Mouse (Mus musculus) CD4-positive, CD25-positive, alpha-beta regulatory T cell, adult 2 months (primary cell): ENCODE data around the gene Gng13.
"Not testable (repeated sequence)": the region's sequence is repeated elsewhere in the genome, so short reads cannot be mapped to it uniquely, and the experiment has no call there.

Experiments used
- DNase-seq: peaks from one replicate; pipeline ENCODE4 v3.0.0-alpha.2; 2012; ENCODE audit warnings: low read depth, low spot score

The Gng13 gene

GRCm38 (mm10) chr17:25732082-25732481, 15.1 kb downstream of the Gng13 start:
- peak; percentile 91 for DNase-seq

DNA sequence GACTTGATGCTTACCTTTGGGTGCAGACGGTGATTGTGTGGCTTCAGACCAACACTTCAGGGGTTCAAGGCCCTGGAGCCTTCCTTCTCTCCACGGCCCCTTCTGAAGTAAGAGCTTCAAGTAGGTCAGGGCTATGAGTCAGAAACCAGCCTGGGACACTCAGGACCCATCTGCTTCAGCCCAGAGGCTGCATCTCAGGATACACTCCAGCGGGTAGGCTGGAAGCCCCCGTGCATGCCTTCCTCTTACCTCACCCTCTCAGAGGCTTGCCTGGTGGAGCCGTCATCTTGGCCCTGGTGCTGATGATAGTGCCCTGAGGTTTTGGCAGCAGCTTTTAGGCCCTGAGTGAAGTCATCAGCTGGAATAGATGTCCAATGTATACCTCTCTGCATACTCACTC, 18.3 kb downstream of the Gng13 start:
- no peak for DNase-seq

GRCm38 (mm10) chr17:25735745-25736144, 18.8 kb downstream of the Gng13 start, which contains the start of gene Mslnl:
Mslnl (plus strand) TSS chr17:25736042.
- DNase-seq: no peak

DNA sequence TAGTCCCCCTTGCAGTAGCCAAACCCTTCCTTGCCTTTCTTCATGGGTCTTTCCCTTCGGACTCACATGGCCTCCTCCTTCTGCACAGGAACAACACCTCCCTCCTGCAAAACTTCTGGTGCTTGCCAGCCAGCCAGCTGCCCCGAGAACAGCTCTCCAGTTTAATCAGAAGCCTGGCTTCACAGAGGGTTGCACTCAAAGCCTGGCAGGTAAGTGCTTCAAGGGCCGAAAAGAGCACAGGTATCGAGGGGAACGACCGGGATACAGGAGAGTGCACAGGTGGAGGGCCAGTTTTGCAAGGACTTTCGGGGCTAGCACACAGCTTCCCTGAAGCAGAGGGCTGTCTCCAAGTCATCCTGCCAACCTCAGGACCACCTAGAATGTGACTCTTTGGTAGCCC, 21.9 kb downstream of the Gng13 start:
- DNase-seq: no peak

GRCm38 (mm10) chr17:25741471-25741870, 24.5 kb downstream of the Gng13 start:
- DNase-seq: not testable (repeated sequence)

GRCm38 (mm10) chr17:25743831-25744230, 26.9 kb downstream of the Gng13 start:
- DNase-seq: no peak

DNA sequence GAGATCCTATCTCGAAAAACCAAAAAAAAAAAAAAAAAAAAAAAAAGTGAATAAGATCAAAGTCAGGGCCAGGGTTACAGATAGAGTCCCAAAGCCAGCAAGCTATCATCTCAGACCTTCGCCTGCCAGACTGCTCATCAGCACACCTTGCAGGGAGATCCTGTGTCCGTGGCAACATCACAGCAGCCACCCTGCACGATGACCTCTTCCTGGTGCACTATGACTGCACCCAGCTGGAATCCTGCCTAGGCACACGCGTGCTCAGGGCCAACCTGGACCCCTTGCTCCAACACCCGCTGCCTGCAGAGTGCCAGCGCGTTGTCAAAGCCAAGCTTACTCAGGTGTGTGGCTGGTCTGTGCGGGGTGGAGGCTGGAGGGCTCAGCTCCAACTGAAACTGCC, 27.3 kb downstream of the Gng13 start:
- no peak for DNase-seq

DNA sequence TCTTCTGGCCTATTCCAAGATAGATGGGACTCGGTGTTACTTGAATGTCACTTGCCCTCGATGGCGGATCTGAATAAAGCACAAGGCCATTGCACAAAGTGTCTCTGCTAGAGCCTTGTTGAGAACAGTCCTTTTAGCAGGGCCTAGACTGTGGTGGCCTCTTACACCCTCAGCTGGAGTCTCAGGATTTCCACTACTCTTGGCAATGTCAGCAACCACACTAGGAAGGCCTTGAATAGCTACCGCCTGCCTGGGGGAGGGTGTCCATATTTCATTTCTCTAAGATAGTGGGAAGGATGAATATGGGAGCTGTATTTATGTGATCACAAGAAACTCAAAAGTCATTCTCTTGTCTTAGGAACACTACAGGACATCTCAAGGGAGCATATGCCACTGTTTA, 31.3 kb downstream of the Gng13 start:
- no peak for DNase-seq

- DNase-seq: no peak
These were observed 32.3 kb downstream of the Gng13 start for GRCm38 (mm10) chr17:25749314-25749713.

DNA sequence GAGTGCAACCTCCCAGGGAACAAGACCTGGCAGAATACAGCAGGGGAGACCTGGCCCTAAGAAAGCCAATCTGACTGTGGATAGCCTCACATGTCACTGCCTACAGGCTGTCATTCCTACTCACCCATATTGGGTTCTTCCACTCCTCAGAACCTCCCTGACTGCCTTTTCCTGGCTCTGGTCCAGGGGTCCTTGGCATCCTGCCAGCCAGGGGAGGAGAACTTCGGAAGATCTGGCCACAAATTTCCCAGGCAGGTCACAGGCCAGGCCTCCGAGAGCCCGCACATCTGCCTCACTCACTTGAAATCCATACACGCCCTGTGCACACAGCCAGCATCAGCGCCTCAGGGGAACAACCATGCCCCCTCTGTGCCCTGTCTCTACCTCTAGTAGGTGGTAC, 34.5 kb downstream of the Gng13 start:
- DNase-seq: no peak

GRCm38 (mm10) chr17:25754241-25754640, 37.3 kb downstream of the Gng13 start, which contains the start of gene Msln:
Msln (minus strand) TSS chr17:25754378.
- DNase-seq: no peak

GRCm38 (mm10) chr17:25755086-25755485, 38.1 kb downstream of the Gng13 start:
- DNase-seq: no peak

DNA sequence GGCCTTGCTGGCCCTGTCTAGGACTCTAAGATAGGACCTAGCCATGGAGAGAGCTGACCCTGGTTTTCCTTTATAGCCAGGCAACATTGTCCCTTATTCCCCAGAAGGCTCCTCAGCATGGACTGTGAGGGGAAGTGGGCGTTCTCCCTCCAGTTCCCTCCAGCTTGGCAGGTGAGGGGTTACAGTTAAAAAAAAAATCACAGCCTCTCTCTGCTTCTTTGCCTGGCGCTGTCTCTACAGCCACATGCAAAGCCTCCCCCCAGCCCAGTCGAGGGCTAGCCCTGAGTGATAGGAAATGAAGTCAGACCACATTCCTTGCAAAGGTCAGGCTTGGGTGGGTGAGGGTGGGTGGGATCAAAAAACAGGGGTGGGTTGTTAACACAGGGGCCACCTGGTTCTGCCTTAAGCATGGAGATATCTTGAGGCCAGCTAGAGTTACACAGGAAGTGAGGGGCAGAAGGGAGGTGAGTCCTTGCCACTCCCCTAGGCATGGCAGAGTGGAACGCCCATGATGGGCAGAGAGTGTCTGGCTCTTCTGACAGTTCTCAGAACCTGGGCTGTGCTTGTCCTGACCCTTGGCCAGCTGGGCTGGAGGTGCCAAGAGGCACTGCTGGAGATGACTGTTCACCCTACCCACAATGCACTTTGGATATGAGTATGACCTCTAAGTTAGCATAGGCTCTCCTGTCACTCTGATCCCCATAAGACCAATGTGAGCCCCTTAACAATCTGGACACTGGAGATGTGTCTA, 38.8 kb downstream of the Gng13 start:
- no peak for DNase-seq

DNA sequence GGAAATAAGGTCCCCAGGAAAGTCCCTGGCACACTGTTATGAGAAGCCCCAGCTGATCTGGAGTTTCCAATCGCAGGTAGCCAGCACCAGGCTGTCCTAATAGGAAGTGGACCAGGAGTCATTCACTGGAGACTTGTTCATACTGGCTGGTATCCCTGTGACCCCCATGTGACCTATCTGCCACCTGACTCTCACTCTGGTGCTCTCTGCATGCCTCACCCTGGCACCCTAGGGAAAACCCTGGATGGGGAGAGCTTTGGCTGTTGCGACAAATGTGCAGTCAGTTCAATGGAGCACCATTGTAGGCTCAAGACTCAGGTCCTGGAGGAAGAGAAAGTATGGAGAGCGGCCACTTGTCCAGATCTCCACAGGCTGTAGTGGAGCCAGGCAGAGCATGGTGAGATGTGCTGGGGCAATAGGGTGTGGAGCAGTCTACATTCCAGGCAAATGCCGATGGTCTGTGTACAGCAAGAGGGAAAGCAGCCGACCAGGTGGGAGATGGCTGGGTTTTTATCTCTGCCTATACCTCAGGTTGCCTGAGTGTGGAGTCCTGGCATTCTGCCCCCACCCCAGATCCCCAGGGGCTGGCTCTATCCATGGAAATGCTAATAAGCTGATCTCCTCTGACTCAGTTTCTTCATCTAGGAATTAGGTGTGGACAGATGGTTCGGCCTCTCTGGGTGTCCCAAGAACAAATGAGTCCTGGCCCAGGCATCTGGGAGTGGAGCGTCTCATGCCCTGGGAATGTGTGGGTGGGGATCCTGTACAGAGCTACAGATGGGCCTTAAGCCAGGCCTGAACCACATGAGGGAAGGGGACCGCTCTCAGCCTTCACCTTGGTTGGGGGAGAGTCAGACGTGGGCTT, 39.6 kb downstream of the Gng13 start:
- no peak for DNase-seq

GRCm38 (mm10) chr17:25757691-25758090, 40.7 kb downstream of the Gng13 start:
- DNase-seq: no peak

GRCm38 (mm10) chr17:25760148-25760547, 43.2 kb downstream of the Gng13 start:
- no peak for DNase-seq

DNA sequence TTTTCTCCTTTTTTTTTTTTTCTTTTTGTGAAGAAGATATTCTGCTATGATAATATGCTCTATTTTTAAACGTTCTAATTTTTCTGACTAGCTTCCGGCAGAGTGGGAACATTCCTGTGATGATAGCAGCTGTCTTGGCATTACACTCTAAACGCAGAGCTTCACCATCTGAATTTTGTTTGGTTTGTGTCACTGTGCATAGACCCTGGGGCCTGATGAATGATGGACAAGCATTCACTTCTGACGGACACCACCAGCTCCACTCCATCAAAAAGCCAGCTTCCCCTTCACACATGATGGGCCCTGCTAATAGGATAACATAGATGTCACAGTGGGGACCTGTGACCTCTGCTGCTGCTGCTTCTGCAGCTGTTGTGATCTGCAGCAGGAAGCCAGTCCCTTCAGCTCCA, 44.6 kb downstream of the Gng13 start:
- DNase-seq: no peak

DNA sequence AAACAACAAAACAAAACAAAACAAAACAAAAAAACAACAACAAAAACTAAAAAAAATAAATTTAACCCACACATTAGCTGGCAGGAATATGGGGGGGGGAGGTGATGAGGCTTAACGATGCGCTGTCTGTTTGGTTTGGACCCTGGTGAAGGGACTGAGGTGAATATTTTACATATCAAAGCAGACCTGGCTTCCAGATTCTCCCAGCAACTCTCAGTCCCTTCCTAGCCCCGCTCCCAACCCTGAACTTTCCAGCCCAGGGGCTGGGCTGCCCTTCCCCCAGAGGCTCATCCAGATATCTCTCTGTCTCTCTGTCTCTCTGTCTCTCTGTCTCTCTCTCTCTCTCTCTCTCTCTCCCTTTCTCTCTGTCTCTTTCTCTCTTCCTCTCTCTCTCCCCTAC, 45.6 kb downstream of the Gng13 start:
- DNase-seq: no peak

DNA sequence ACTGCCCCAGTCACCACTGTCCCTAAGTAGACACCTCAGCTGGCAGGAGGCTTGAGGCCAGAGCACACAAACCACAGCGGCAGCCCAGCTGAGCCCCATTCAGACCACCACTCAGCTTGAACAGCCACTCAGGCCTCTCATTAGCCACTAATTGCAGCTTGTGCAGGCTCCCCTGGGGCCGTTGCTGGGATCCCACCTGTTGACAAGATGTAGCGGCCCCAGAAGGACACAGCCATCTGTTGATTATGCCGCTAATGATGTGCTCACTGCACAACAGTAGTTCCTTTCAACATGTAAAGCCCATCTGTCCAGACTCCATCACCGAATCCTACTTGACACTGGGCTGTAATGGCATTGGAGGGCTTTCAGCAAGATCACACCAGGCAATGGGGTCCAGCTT, 48.9 kb downstream of the Gng13 start:
- no peak for DNase-seq
